Mouse (Mus musculus) hindbrain, embryonic 14.5 days (tissue): ENCODE results near the gene Mrgprx2. TPM values are rescaled to one million over a fixed set of nuclear protein-coding genes. Genes with fewer than 3 reads are reported as not detected.
"Not testable (repeated sequence)": the region's sequence is repeated elsewhere in the genome, so short reads cannot be mapped to it uniquely, and the experiment has no call there.

Experiments
- ATAC-seq: fragments of 200-750 bp; cut with Nextera tagmentation; 2 replicates; pipeline ENCODE4 v1.8.0; 2017; ENCODE audit warnings: moderate number of reproducible peaks, mild to moderate bottlenecking, moderate TSS enrichment, moderate library complexity; ENCODE audit not compliant: low FRiP score
- DNase-seq: peaks from one replicate; pipeline ENCODE4 v3.0.0-alpha.2; 2015; ENCODE audit warnings: low spot score
- H3K27ac ChIP-seq: fragments of 300-500 bp; sonication (generic); 2 replicates; pipeline ENCODE4 v1.5.1; 2014; ENCODE audit warnings: mild to moderate bottlenecking, moderate library complexity
- H3K27me3 ChIP-seq: fragments of 300-500 bp; sonication (generic); 2 replicates; pipeline ENCODE4 v1.6.1; 2014; ENCODE audit warnings: mild to moderate bottlenecking, low read length, mixed read lengths; ENCODE audit not compliant: control insufficient read depth, insufficient read depth
- H3K36me3 ChIP-seq: fragments of 300-500 bp; sonication (generic); replicated peaks from 2 replicates; pipeline ENCODE4 v1.6.1; 2014; ENCODE audit not compliant: control insufficient read depth, insufficient read depth
- H3K4me1 ChIP-seq: fragments of 300-500 bp; sonication (generic); replicated peaks from 2 replicates; pipeline ENCODE4 v1.6.1; 2014; ENCODE audit warnings: antibody characterized with exemption, low read length, mixed read lengths; ENCODE audit not compliant: control insufficient read depth, insufficient read depth
- H3K4me2 ChIP-seq: fragments of 300-500 bp; sonication (generic); replicated peaks from 2 replicates; pipeline ENCODE4 v1.6.1; 2014; ENCODE audit warnings: mild to moderate bottlenecking, moderate library complexity
- H3K4me3 ChIP-seq: fragments of 300-500 bp; sonication (generic); replicated peaks from 2 replicates; pipeline ENCODE4 v1.5.1; 2014; ENCODE audit warnings: mild to moderate bottlenecking, low read length
- H3K9ac ChIP-seq: fragments of 300-500 bp; sonication (generic); 2 replicates; pipeline ENCODE4 v1.6.1; 2014
- H3K9me3 ChIP-seq: fragments of 300-500 bp; sonication (generic); 2 replicates; pipeline ENCODE4 v1.6.1; 2016; ENCODE audit warnings: low read length; ENCODE audit not compliant: control insufficient read depth
- WGBS: fragments of 180-500 bp; shearing (Covaris S2); extraction: QIAGEN DNeasy Blood & Tissue Kit; methylation state at CpG from one replicate; pipeline ENCODE4 v1.1.7; 2014; 5-methylcytosine and 5-hydroxymethylcytosine counted together
- polyA plus RNA-seq: library from polyadenylated mRNA; unstranded; fragments of >200 nt; fragmentation: Nextera tagmentation; extraction: Ambion mirVana; gene quantifications from 2 replicates; pipeline ENCODE4 v1.2.1, GENCODE M21; 2014

Mrgprx2 gene
- not detected in 2 replicates for polyA plus RNA-seq

- no peak within 1 kb of the TSS for H3K4me3 ChIP-seq
- H3K27ac ChIP-seq = no peak within 1 kb of the TSS
- H3K27me3 ChIP-seq = no peaks in the 10 kb centered on the region
- ATAC-seq = no peak
- no peak within 1 kb of the TSS for H3K4me2 ChIP-seq
- H3K36me3 ChIP-seq = no peaks in the 10 kb centered on the region
- DNase-seq = no peak
- no peak within 1 kb of the TSS for H3K9ac ChIP-seq
- no peaks in the 10 kb centered on the region for H3K4me1 ChIP-seq
- H3K9me3 ChIP-seq = 0 out of 2 replicates have a peak, but pooled peaks cover 38% of the 10 kb centered on the region
Measured at GRCm38 (mm10) chr7:48499221-48499620, at the start of gene Mrgprx2. TSS of gene Mrgprx2 (minus strand) at chr7:48499321.

- WGBS = 86% methylated on average over 3 of the region's 3 CpGs
- no peak within 1 kb of the TSS for H3K4me2 ChIP-seq
- H3K4me1 ChIP-seq = no peaks in the 10 kb centered on the region
- no peak for ATAC-seq
- no peaks in the 10 kb centered on the region for H3K27me3 ChIP-seq
- H3K9ac ChIP-seq = no peak within 1 kb of the TSS
- DNase-seq = no peak
- H3K36me3 ChIP-seq = no peaks in the 10 kb centered on the region
- no peak within 1 kb of the TSS for H3K4me3 ChIP-seq
- H3K9me3 ChIP-seq = peaks cover 48% of the 10 kb centered on the region; the same call in 1 of the 2 replicates
- no peak within 1 kb of the TSS for H3K27ac ChIP-seq
Measured at GRCm38 (mm10) chr7:48456242-48456641, 42.9 kb downstream of the Mrgprx2 start, which contains the start of gene Mrgprb1. TSS of gene Mrgprb1 (minus strand) at chr7:48456342.

DNA sequence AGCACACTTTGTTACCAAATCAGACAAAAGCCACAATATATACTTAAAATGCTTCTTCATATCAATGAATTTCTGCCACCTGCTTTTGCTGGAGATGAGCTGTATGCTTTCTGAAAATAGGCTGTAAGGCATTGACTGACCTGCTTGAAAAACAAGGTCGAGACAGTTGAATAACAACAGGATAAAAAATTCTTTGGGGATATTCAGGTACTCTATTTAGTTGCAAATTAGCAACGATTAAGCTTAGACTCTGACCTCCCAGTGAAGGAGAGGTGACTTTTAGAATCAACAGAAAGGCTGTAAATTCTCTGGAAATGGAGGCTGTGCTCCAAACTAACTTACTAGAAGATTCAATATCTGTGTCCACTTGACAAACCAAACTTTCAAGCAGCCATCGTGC lies 62.5 kb downstream of the Mrgprx2 start:
- no peak for ATAC-seq
- Histone ChIP-seq H3K4me1 (no peaks in the 10 kb centered on the region), H3K4me3 (no peak overlapping the region), H3K27ac (no peak overlapping the region), H3K36me3 (no peaks in the 10 kb centered on the region), H3K9ac (no peak overlapping the region), H3K4me2 (no peak overlapping the region), H3K27me3 (no peaks in the 10 kb centered on the region), H3K9me3 (peaks cover 29% of the 10 kb centered on the region; the same call in 1 of the 2 replicates)
- DNase-seq = no peak
- 54% methylated on average over 3 of the region's 3 CpGs for WGBS

GRCm38 (mm10) chr7:48435936-48436335 lies 63.2 kb downstream of the Mrgprx2 start:
- H3K36me3 ChIP-seq, H3K4me3 ChIP-seq, H3K27ac ChIP-seq, H3K4me1 ChIP-seq, H3K9ac ChIP-seq, H3K4me2 ChIP-seq, DNase-seq, H3K27me3 ChIP-seq, ATAC-seq: not testable (repeated sequence)
- peaks cover 28% of the 10 kb centered on the region; the same call in 1 of the 2 replicates for H3K9me3 ChIP-seq
- 94% methylated on average over 3 of the region's 3 CpGs for WGBS

Other genes with a start within 250 kb of the Mrgprx2 start
- not detected in 2 replicates for gene Mrgprb8, start 110.8 kb downstream of the Mrgprx2 start, polyA plus RNA-seq
- not detected in 2 replicates for gene Mrgprb1, start 43.0 kb downstream of the Mrgprx2 start, polyA plus RNA-seq
- gene Mrgprb2, start 58.8 kb upstream of the Mrgprx2 start, polyA plus RNA-seq = not detected in 2 replicates
- gene Mrgprb3, start 144.5 kb upstream of the Mrgprx2 start, polyA plus RNA-seq = not detected in 2 replicates